Mouse (Mus musculus) MEL (cell line): ENCODE data around the gene Hfe2.

Experiments used
- BHLHE40 ChIP-seq: IDR thresholded peaks from 2 replicates; pipeline ENCODE4 v1.6.1; 2012; ENCODE audit warnings: low read depth, mild to moderate bottlenecking, inconsistent platforms, low read length, improper control_type of control experiment, borderline replicate concordance
- CTCF ChIP-seq, 3 experiments: IDR thresholded peaks in 2 of 3; conservative IDR thresholded peaks in 1 of 3; 2 replicates each; pipeline ENCODE4 v1.5.1; 2011 to 2012; ENCODE audit warnings: low read length in 3 of 3, low read depth in 2 of 3, mild to moderate bottlenecking in 2 of 3, improper control_type of control experiment in 1 of 3, inconsistent platforms in 1 of 3, mixed read lengths in 1 of 3, moderate library complexity in 1 of 3; ENCODE audit not compliant: control insufficient read depth in 1 of 3, insufficient read depth in 1 of 3, poor library complexity in 1 of 3, severe bottlenecking in 1 of 3
- KAT2A ChIP-seq: conservative IDR thresholded peaks from 2 replicates; pipeline ENCODE4 v1.6.1; 2012; ENCODE audit warnings: low read depth, low read length, improper control_type of control experiment, inconsistent platforms
- MAX ChIP-seq: IDR thresholded peaks from 2 replicates; pipeline ENCODE4 v1.6.1; 2011; ENCODE audit warnings: low read length, improper control_type of control experiment
- POLR2A ChIP-seq, 2 experiments: IDR thresholded peaks; 2 replicates each; pipeline ENCODE4 v1.6.1; 2011 to 2012; ENCODE audit warnings: low read length in 2 of 2, mild to moderate bottlenecking in 2 of 2, control low read depth in 1 of 2, improper control_type of control experiment in 1 of 2, low read depth in 1 of 2, moderate library complexity in 1 of 2; ENCODE audit not compliant: control insufficient read depth in 1 of 2, insufficient read depth in 1 of 2, poor library complexity in 1 of 2
- TCF12 ChIP-seq: IDR thresholded peaks from 2 replicates; pipeline ENCODE4 v1.6.1; 2014; ENCODE audit warnings: low read depth, mild to moderate bottlenecking, inconsistent platforms, low read length, improper control_type of control experiment, moderate library complexity
- ZNF384 ChIP-seq: IDR thresholded peaks from 2 replicates; pipeline ENCODE4 v1.6.1; 2012; ENCODE audit warnings: low read depth, mild to moderate bottlenecking, inconsistent platforms, low read length, improper control_type of control experiment

DNA sequence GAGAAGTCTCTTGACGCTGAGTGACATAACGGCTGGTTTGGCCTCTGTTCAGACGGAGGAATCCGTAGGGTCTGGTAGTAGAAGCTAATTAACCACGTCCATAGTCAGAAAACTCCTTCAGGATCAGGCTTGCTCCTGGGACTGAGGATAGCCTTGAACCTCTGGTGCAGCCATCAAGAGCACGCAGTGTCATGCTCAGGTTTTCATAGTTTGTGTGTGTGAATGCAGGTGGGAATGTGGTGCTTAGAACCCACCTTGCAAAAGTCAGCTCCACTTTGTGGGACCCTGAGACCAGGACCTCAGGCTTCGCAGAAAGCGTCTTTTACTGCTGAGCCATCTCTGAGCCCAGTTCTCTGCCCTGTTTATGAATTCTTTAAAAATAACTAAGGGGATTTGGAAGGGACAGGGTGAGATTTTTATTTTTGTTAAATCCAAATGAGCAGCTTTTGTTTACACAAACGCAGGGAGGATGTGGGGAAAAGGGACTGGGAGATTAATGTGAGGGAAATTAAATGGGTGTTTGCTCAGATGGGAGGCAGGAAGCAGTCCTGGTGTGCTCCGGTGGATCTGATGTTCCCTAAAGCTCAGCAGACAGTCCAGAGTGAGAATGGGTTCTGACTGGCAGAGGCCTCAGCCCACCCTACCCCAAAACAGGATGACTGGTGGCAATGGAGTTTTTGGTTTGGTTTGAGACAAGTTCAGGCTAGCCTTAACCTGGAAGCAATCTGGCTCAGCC lies 37.1 kb downstream of the Hfe2 start:
- TF ChIP-seq POLR2A (IDR thresholded peaks at IDR 0.05; ENCODE audit: control insufficient read depth in 1 of 2, insufficient read depth in 1 of 2, low read depth in 1 of 2, low read length in 2 of 2, poor library complexity in 1 of 2) (no peak), CTCF (IDR thresholded peaks at IDR 0.05 in 2 of 3, conservative IDR thresholded peaks at IDR 0.05 in 1 of 3; ENCODE audit: control insufficient read depth in 1 of 3, insufficient read depth in 1 of 3, low read depth in 2 of 3, low read length in 3 of 3, poor library complexity in 1 of 3, severe bottlenecking in 1 of 3) (no peak), BHLHE40 (no peak), ZNF384 (no peak), TCF12 (no peak), MAX (no peak), KAT2A (no peak)
